Mouse (Mus musculus): ENCODE results near the gene Strip1. TPM values are rescaled to one million over a fixed set of nuclear protein-coding genes. Genes with fewer than 3 reads are reported as not detected.

Strip1 gene
- 46.0 and 54.1 TPM in 2 replicates for polyA plus RNA-seq (2012; rRNA removed)

- peak; percentile 97 for DNase-seq
- under 1% methylated on average over 35 of the region's 35 CpGs for WGBS
- H3K27ac ChIP-seq (ENCODE audit: insufficient read depth, low read depth, low read length) = peak within 1 kb of the TSS; percentile 91
- H3K4me3 ChIP-seq (ENCODE audit: insufficient read depth, low read depth, low read length) = peak within 1 kb of the TSS; percentile 83
- no peak for TF ChIP-seq CTCF (conservative IDR thresholded peaks at IDR 0.05; ENCODE audit: insufficient read depth, insufficient read length, low read depth, low read length)
- TF ChIP-seq POLR2A (IDR thresholded peaks at IDR 0.05; ENCODE audit: low read depth, low read length) = no peak
- no peaks in the 10 kb centered on the region for H3K27me3 ChIP-seq (replicated peaks; ENCODE audit: control insufficient read depth, insufficient read depth, low read length)
- 0 out of 2 replicates have a peak, but pooled peaks cover 3% of the 10 kb centered on the region for H3K36me3 ChIP-seq (ENCODE audit: control insufficient read depth, insufficient read depth, low read length)
- peaks cover 3% of the 10 kb centered on the region; the same call in 1 of the 2 replicates for H3K4me1 ChIP-seq (ENCODE audit: control insufficient read depth, insufficient read depth, low read length)
Measured at GRCm38 (mm10) chr3:107631523-107631958, at the start of gene Strip1. TSS of gene Strip1 (minus strand) at chr3:107631694.

GRCm38 (mm10) chr3:107680790-107681576 lies 49.5 kb upstream of the Strip1 start:
- 24% methylated on average over 7 of the region's 7 CpGs for whole genome bisulfite sequencing
- TF ChIP-seq POLR2A (IDR thresholded peaks at IDR 0.05; ENCODE audit: low read depth, low read length) = no peak
- no peak for TF ChIP-seq CTCF (conservative IDR thresholded peaks at IDR 0.05; ENCODE audit: insufficient read depth, insufficient read length, low read depth, low read length)
- no peaks in the 10 kb centered on the region; the same call in 1 of the 2 replicates for H3K36me3 ChIP-seq (ENCODE audit: control insufficient read depth, insufficient read depth, low read length)
- H3K27ac ChIP-seq (ENCODE audit: insufficient read depth, low read depth, low read length) = 0 out of 2 replicates have a peak overlapping the region, but pooled peaks have one; percentile 7
- peak; percentile 62 for DNase-seq
- no peak overlapping the region for H3K4me3 ChIP-seq (ENCODE audit: insufficient read depth, low read depth, low read length)
- H3K27me3 ChIP-seq (replicated peaks; ENCODE audit: control insufficient read depth, insufficient read depth, low read length) = no peaks in the 10 kb centered on the region
- peaks cover 19% of the 10 kb centered on the region for H3K4me1 ChIP-seq (ENCODE audit: control insufficient read depth, insufficient read depth, low read length)

DNA sequence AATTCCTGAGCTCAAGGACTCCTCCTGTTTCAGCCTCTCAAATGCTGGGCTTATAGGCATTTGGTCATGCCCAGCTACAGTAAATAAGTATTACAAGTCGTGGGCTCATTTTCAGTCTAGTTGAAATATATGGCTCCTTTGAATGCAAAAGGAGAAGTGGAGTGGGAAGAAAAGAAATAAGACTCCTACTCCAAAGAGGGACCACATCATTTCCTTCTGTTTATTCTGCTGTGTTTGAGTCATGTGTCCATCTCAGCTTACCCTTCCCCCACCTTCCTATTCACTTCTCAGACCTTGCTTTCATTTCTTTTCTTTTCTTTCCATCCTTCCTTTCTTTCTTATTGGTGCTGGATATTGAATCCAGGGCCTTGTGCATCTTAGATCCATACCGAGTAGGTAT lies 40.0 kb upstream of the Strip1 start:
- Histone ChIP-seq H3K36me3 (ENCODE audit: control insufficient read depth, insufficient read depth, low read length) (peaks cover 15% of the 10 kb centered on the region), H3K4me3 (ENCODE audit: insufficient read depth, low read depth, low read length) (no peak overlapping the region), H3K27me3 (replicated peaks; ENCODE audit: control insufficient read depth, insufficient read depth, low read length) (no peaks in the 10 kb centered on the region), H3K27ac (ENCODE audit: insufficient read depth, low read depth, low read length) (no peak overlapping the region), H3K4me1 (ENCODE audit: control insufficient read depth, insufficient read depth, low read length) (no peaks in the 10 kb centered on the region; the same call in 1 of the 2 replicates)
- no peak for DNase-seq
- TF ChIP-seq CTCF (conservative IDR thresholded peaks at IDR 0.05; ENCODE audit: insufficient read depth, insufficient read length, low read depth, low read length) (no peak), POLR2A (IDR thresholded peaks at IDR 0.05; ENCODE audit: low read depth, low read length) (no peak)
- 79% methylated on average over 2 of the region's 2 CpGs for WGBS

DNA sequence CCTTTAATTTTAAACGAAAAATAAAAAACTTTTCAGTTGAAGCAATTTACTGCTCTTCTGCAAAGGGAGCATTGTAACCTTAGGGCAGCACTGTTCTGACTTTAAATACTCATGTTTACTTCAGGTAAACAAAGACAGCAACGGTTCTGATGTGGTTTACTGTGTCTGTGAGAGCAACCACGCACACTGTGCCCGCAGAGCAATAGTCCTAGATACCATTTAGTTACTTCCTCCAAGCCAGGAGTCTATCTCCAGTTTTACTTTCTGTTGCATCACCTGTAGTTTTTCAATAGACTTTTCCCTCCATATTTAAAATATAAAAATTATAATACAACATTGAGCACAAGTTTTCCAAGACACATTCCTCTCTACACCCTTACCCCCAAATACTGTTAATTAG lies 39.0 kb upstream of the Strip1 start:
- Histone ChIP-seq H3K4me3 (ENCODE audit: insufficient read depth, low read depth, low read length) (no peak overlapping the region), H3K27ac (ENCODE audit: insufficient read depth, low read depth, low read length) (no peak overlapping the region), H3K27me3 (replicated peaks; ENCODE audit: control insufficient read depth, insufficient read depth, low read length) (no peaks in the 10 kb centered on the region), H3K36me3 (ENCODE audit: control insufficient read depth, insufficient read depth, low read length) (peaks cover 18% of the 10 kb centered on the region), H3K4me1 (ENCODE audit: control insufficient read depth, insufficient read depth, low read length) (no peaks in the 10 kb centered on the region; the same call in 1 of the 2 replicates)
- no peak for DNase-seq
- TF ChIP-seq POLR2A (IDR thresholded peaks at IDR 0.05; ENCODE audit: low read depth, low read length) (no peak), CTCF (conservative IDR thresholded peaks at IDR 0.05; ENCODE audit: insufficient read depth, insufficient read length, low read depth, low read length) (no peak)
- WGBS = 85% methylated on average over 4 of the region's 4 CpGs

DNA sequence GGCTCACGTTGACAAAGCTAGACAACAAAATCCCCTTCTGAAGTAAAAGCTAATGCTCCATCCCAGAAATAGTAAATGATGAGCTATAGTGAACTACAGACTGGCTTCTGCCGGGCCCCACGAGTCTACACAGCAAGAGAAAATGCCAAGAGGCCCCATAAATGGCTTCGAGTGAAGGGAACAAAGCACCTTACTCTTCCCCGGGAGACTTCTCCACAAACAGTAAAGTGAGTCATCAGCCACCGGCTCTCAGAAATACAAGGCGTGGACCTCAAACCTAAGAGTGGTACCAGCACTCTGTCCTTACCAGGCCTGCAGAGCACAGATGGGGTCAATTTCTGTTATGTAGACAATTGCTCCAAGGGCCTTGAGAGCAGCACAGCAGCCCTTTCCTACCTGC lies 37.3 kb upstream of the Strip1 start:
- no peak overlapping the region for H3K4me3 ChIP-seq (ENCODE audit: insufficient read depth, low read depth, low read length)
- TF ChIP-seq CTCF (conservative IDR thresholded peaks at IDR 0.05; ENCODE audit: insufficient read depth, insufficient read length, low read depth, low read length) (no peak), POLR2A (IDR thresholded peaks at IDR 0.05; ENCODE audit: low read depth, low read length) (no peak)
- DNase-seq = no peak
- WGBS = 92% methylated on average over 7 of the region's 7 CpGs
- no peaks in the 10 kb centered on the region for H3K27me3 ChIP-seq (replicated peaks; ENCODE audit: control insufficient read depth, insufficient read depth, low read length)
- peaks cover 21% of the 10 kb centered on the region for H3K36me3 ChIP-seq (ENCODE audit: control insufficient read depth, insufficient read depth, low read length)
- peaks cover 3% of the 10 kb centered on the region; the same call in 1 of the 2 replicates for H3K4me1 ChIP-seq (ENCODE audit: control insufficient read depth, insufficient read depth, low read length)
- no peak overlapping the region for H3K27ac ChIP-seq (ENCODE audit: insufficient read depth, low read depth, low read length)

DNA sequence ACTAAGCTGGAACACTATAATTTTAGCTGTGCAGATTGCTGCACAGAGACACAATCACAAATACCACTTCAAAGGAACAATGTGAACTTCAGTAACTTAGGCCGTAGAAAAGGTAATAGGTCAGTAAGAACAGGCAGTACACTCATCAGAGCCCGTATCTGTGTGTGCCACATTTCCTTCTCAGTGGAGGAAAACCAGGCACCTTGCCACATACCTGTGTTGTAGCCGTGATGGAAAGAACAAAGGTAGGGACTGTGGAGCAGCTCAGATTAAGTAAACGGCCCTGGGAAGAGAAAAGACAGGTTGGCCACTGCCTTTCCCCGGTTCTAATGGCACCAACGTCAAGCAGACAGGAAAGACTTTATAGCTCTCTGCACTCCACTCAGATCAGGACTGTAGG lies 35.9 kb upstream of the Strip1 start:
- 56% methylated on average over 6 of the region's 6 CpGs for WGBS
- peak; percentile 65 for DNase-seq
- Histone ChIP-seq H3K27me3 (replicated peaks; ENCODE audit: control insufficient read depth, insufficient read depth, low read length) (no peaks in the 10 kb centered on the region), H3K27ac (ENCODE audit: insufficient read depth, low read depth, low read length) (no peak overlapping the region), H3K4me1 (ENCODE audit: control insufficient read depth, insufficient read depth, low read length) (peaks cover 3% of the 10 kb centered on the region; the same call in 1 of the 2 replicates), H3K4me3 (ENCODE audit: insufficient read depth, low read depth, low read length) (no peak overlapping the region), H3K36me3 (ENCODE audit: control insufficient read depth, insufficient read depth, low read length) (peaks cover 24% of the 10 kb centered on the region)
- TF ChIP-seq POLR2A (IDR thresholded peaks at IDR 0.05; ENCODE audit: low read depth, low read length) = no peak
- TF ChIP-seq CTCF (conservative IDR thresholded peaks at IDR 0.05; ENCODE audit: insufficient read depth, insufficient read length, low read depth, low read length) = no peak

GRCm38 (mm10) chr3:107664641-107665040 lies 33.1 kb upstream of the Strip1 start:
- DNase-seq = peak; percentile 82
- Histone ChIP-seq H3K36me3 (ENCODE audit: control insufficient read depth, insufficient read depth, low read length) (peaks cover 20% of the 10 kb centered on the region), H3K27me3 (replicated peaks; ENCODE audit: control insufficient read depth, insufficient read depth, low read length) (no peaks in the 10 kb centered on the region), H3K27ac (ENCODE audit: insufficient read depth, low read depth, low read length) (peak overlapping the region; percentile 97), H3K4me1 (ENCODE audit: control insufficient read depth, insufficient read depth, low read length) (peaks cover 3% of the 10 kb centered on the region; the same call in 1 of the 2 replicates), H3K4me3 (ENCODE audit: insufficient read depth, low read depth, low read length) (peak overlapping the region; percentile 39; the same call in 1 of the 2 replicates)
- 60% methylated on average over 1 of the region's 1 CpGs for WGBS
- TF ChIP-seq POLR2A (IDR thresholded peaks at IDR 0.05; ENCODE audit: low read depth, low read length) (no peak), CTCF (conservative IDR thresholded peaks at IDR 0.05; ENCODE audit: insufficient read depth, insufficient read length, low read depth, low read length) (no peak)

Data from kidney, adult 2 months (tissue).